Mouse (Mus musculus) frontal cortex, adult 2 months (tissue): Measurements from ENCODE around the gene Rubcn. TPM values are rescaled to one million over a fixed set of nuclear protein-coding genes. Genes with fewer than 3 reads are reported as not detected.

Experiments used
- DNase-seq, 2 experiments: peaks; one replicate each; pipeline ENCODE4 v3.0.0; 2022; ENCODE audit warnings: low spot score in 1 of 2; ENCODE audit errors: extremely low spot score in 1 of 2
- polyA plus RNA-seq: library from polyadenylated mRNA; depleted of rRNA; stranded (reverse); fragments of >200 nt; gene quantifications from 2 replicates; pipeline ENCODE4 v1.2.3, GENCODE M21; 2012

The Rubcn gene
- polyA plus RNA-seq, 1 experiment = 76.5 TPM

DNA sequence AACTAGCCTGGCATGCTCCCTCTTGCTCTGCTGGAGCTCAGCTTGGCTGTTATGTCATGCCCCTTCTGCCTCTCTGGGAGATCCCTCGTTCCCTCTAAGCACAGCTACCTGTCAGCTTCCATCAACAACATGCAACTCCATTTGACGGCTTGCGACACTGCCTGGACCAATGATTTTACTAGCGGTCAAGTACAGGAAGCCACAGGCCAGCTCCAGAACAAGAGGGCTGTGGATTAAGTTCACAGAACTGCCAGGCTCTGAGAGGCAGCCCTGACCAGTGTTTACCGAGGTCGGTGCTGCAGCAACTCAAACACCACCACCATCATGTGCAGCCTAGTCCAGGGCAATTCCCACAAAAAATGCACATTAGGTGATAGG, 55.1 kb downstream of the Rubcn start:
- DNase-seq = no peak

DNA sequence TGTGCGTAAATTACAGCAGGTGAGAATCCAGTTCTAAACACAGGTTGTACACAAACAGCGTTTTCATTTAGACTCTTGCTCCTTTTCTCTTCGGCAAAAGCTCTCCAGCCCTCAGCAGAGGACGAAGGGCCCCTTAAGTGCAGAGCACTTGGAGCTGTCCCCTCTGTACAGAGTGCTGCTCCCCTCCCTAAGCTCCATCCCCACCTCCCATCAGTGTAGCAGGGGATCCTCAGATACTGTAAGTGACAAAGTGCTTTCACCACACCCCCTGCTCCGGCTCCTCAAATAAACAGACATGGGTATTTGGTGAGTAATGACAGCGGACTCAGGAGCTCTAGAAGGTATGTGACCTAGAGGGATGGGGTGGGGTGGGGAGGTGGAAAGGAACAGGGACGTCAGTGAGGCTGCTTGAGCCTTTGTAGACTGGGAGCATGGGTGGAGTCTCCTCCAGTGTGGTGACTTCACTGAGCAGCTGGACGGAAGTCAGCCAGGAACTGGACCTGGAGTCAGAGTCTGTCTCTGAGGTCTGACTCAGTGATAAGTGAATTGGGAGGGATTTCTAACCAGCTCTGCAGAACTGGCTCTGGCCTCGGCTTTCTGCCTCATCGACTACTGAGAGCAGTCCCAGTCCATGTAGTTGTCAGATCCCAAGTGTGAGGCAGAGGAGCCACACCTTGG, 55.7 kb downstream of the Rubcn start:
- DNase-seq = no peak

- no peak for DNase-seq
Observed at GRCm38 (mm10) chr16:32818441-32818840, 59.1 kb downstream of the Rubcn start.

DNA sequence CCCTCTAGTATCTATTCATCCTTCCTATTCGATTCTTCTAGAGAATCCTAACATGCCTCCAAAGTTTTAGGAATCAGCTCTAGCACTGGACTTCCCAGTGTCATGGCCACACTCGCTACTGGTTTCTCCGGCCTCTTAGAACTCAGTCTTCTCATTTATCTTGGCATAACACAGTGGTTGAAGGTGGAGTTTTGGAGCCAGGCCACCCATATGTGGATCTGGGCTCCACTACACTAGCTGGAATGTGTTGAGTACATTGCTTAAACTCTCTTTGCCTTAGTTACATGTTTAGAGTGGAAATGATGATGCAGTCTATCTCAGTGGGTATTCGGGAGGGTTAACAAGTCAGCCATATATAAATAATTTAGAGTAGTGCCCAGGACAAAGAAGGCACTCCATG, 59.5 kb downstream of the Rubcn start:
- no peak for DNase-seq

GRCm38 (mm10) chr16:32815160-32815605, 62.4 kb downstream of the Rubcn start:
- no peak for DNase-seq

GRCm38 (mm10) chr16:32814539-32814938, 63.0 kb downstream of the Rubcn start:
- DNase-seq = peak in 1 of 2 experiments; percentile 38

- no peak for DNase-seq
Observed at GRCm38 (mm10) chr16:32813771-32814170, 63.8 kb downstream of the Rubcn start.

GRCm38 (mm10) chr16:32813362-32813761, 64.2 kb downstream of the Rubcn start:
- DNase-seq = no peak

GRCm38 (mm10) chr16:32812888-32813361, 64.6 kb downstream of the Rubcn start:
- peak; percentile 47 to 91 for DNase-seq

DNA sequence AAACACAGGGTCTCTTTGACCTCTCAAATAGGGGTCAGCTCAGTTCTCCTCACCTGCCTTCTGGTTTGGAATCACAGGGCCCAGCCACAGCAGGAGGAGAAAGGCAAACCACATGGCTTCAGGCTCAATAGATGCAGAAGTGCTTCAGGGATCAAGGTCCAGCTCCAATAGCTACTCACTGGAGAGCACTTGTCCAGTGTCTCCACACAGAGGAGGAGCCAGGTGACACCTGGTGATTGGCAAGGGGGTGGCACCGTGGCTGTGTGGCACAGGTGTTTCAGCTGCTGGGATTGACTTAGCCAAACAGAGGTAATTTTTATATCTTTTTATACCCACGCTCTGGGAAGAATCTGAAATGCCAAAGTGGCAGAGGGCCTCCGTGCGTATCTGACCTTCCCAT, 67.2 kb downstream of the Rubcn start, which contains the start of gene Smbd1:
Gene Smbd1 (minus strand): TSS at position 157 of the 400 bp plus-strand sequence.
- DNase-seq = no peak

GRCm38 (mm10) chr16:32807408-32808185, 70.0 kb downstream of the Rubcn start:
- no peak for DNase-seq

DNA sequence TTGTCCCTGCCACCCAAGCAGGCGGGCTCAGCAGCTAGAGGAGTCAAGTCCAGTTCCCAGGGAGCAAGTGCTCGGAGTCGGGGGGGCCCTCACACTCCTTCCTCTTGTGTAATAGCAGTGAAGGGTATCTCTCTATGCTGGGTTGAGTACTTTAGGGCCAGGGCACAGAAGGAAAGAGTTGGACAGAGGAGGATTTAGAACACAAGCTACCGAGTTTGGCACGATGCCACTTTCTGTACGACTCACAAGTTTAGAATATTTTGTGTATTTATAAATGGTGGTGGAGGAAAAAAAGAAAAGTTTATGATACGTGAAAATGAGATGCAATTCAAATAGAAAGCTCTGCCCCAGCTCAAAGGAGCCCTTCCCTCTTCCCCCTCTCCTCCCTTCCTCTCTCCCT, 72.4 kb downstream of the Rubcn start:
- no peak for DNase-seq

- no peak for DNase-seq
Observed at GRCm38 (mm10) chr16:32803901-32804300, 73.7 kb downstream of the Rubcn start.

DNA sequence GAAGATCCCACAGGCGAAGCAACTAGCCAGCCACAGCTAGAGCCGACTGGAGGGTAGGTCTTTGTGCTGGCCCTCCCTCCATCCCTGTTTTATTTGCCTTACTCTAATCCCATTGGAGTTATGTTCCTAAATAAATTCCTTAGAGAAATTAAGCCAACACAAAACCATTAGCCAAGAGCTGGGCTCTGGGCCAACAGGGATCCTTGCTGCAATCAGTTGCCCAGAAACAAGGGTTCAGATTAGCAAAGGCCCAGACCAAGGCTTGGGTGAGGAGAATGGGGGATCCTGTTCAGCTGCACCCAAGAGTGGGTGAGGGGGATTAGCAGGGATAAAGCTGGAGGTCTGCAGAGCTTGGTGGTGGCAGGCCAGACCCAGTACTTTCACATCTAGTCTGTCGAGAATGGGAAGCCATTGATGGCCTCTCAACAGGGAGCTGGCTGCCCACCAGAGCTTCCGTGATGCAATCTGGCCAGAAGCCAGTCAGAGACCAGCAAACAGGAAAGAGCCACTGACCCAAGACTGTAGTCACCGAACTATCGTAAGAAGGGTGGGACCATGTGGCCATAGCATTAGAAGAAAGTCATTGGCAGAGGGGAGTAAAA, 74.2 kb downstream of the Rubcn start:
- DNase-seq = peak; percentile 15 to 50

GRCm38 (mm10) chr16:32797426-32797689, 80.2 kb downstream of the Rubcn start, which contains the start of gene Muc20:
Muc20 (minus strand) TSS chr16:32797435.
- no peak for DNase-seq

GRCm38 (mm10) chr16:32796676-32797425, 80.7 kb downstream of the Rubcn start:
- DNase-seq = no peak

DNA sequence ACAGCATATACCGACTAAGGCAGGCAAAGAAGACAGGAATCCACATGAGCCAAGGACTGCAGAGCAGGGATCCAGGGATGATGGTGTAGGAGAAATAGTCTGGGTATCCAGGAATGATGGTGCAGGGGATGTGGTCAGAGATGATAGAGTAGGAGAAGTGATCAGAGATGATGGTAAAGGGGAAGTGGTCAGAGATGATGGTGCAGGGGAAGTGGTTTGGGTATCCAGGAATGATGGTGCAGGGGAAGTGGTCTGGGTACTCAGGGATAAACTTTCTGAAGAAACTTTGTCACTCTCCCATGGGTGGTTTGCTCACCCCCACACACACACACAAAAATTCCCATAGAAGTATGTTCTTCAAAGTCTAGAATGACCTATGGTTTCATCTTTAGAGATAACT, 82.4 kb downstream of the Rubcn start:
- DNase-seq = no peak

GRCm38 (mm10) chr16:32790056-32790455, 87.5 kb downstream of the Rubcn start:
- DNase-seq = no peak

DNA sequence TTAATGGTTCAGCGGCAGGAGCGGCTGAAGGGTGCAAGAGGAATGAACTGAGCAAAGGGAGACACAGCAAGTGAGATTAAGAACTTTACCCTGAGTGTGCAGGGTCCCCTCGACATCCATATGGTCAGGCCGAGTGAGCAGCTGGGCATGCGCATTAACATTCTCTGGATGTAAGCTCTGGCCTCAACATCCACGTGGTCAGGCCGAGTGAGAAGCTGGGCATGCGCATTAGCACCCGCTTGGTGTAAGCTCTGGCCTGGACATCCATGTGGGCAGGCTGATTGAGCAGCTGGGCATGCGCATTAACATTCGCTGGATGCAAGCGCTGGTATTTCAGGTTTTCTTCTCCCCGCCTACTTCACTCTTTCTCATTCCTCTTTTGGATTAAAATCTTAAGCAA, 92.7 kb downstream of the Rubcn start:
- DNase-seq = peak; percentile 19 to 42

DNA sequence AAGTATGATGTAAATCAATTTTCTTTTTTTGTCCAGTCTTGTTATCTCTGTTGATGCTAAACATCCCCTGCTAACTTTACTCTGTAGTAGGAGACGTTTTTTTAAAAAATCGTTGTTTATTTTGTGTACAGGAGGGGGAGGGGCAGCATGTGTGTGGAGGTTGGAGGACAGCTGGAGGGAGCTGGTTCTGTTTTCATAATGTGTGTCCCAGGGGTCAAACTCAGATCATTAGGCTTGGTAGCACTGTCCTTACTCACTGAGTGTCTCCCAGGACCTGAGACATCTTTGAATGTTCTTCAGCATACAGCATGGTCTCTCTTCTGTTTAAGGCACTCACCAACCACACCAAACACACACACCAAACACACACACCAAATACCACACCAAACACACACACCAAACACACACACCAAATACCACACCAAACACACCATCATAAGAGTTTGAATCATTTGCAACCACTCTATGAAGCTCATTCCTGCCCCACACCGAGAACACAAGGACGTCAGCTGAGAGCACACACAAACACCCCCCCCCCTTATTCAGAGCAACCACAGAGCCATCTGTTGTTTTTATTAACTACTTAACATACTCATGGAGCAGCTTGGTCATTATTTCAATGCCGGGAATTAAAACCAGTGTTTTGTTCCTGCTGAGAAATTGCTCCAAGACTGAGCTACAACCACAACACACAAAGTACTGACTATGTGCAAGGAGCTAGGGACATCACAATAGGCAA, 94.1 kb downstream of the Rubcn start:
- DNase-seq = no peak
